Mouse (Mus musculus) limb, embryonic 15.5 days (tissue): ENCODE data around the gene Cend1. TPM values are rescaled to one million over a fixed set of nuclear protein-coding genes. Genes with fewer than 3 reads are reported as not detected.
A peak's percentile ranks its signal among the peaks of the same experiment; 100 is the strongest.
"Not testable (repeated sequence)": the region's sequence is repeated elsewhere in the genome, so short reads cannot be mapped to it uniquely, and the experiment has no call there.

ENCODE experiments used
- ATAC-seq: fragments of 200-750 bp; cut with Nextera tagmentation; 2 replicates; pipeline ENCODE4 v1.8.0; 2017; ENCODE audit warnings: low read depth, moderate TSS enrichment; ENCODE audit not compliant: insufficient number of reproducible peaks, low FRiP score, low TSS enrichment
- H3K27ac ChIP-seq: fragments of 300-500 bp; sonication (generic); 2 replicates; pipeline ENCODE4 v1.5.1; 2015; ENCODE audit warnings: moderate library complexity, mild to moderate bottlenecking, inconsistent platforms
- H3K27me3 ChIP-seq: fragments of 300-500 bp; sonication (generic); 2 replicates; pipeline ENCODE4 v1.6.1; 2015; ENCODE audit warnings: inconsistent platforms
- H3K36me3 ChIP-seq: fragments of 300-500 bp; sonication (generic); 2 replicates; pipeline ENCODE4 v1.6.1; 2015; ENCODE audit warnings: inconsistent platforms
- H3K4me1 ChIP-seq: fragments of 300-500 bp; sonication (generic); 2 replicates; pipeline ENCODE4 v1.6.1; 2015; ENCODE audit warnings: inconsistent platforms
- H3K4me2 ChIP-seq: fragments of 300-500 bp; sonication (generic); 2 replicates; pipeline ENCODE4 v1.6.1; 2015; ENCODE audit warnings: mild to moderate bottlenecking, inconsistent platforms
- H3K4me3 ChIP-seq: fragments of 300-500 bp; sonication (generic); 2 replicates; pipeline ENCODE4 v1.5.1; 2015; ENCODE audit warnings: mild to moderate bottlenecking, inconsistent platforms
- H3K9ac ChIP-seq: fragments of 300-500 bp; sonication (generic); 2 replicates; pipeline ENCODE4 v1.6.1; 2015; ENCODE audit warnings: inconsistent platforms
- H3K9me3 ChIP-seq: fragments of 300-500 bp; sonication (generic); 2 replicates; pipeline ENCODE4 v1.6.1; 2016; ENCODE audit warnings: inconsistent platforms
- WGBS: fragments of 180-500 bp; shearing (Covaris S2); methylation state at CpG from one replicate; pipeline ENCODE4 v1.1.7; 2015; 5-methylcytosine and 5-hydroxymethylcytosine counted together
- polyA plus RNA-seq: library from polyadenylated mRNA; unstranded; fragments of >200 nt; fragmentation: Nextera tagmentation; extraction: Ambion mirVana; gene quantifications from 2 replicates; pipeline ENCODE4 v1.2.1, GENCODE M21; 2015

Gene Cend1
- polyA plus RNA-seq, 1 experiment from 2014 or later: 1.9 TPM

- Histone ChIP-seq H3K9ac (no peak overlapping the region), H3K27me3 (no peaks in the 10 kb centered on the region), H3K4me3 (no peak overlapping the region), H3K36me3 (no peaks in the 10 kb centered on the region), H3K9me3 (no peaks in the 10 kb centered on the region), H3K4me1 (peaks cover 8% of the 10 kb centered on the region), H3K4me2 (no peak overlapping the region), H3K27ac (no peak overlapping the region)
- no peak for ATAC-seq
- 74% methylated on average over 8 of the region's 8 CpGs for WGBS
These were observed 11.3 kb downstream of the Cend1 start for GRCm38 (mm10) chr7:141417731-141418681.

- Histone ChIP-seq H3K4me1 (peaks cover 12% of the 10 kb centered on the region), H3K27me3 (no peaks in the 10 kb centered on the region), H3K36me3 (peaks cover 3% of the 10 kb centered on the region; the same call in 1 of the 2 replicates), H3K4me3 (no peak overlapping the region), H3K9ac (no peak overlapping the region), H3K27ac (no peak overlapping the region), H3K9me3 (no peaks in the 10 kb centered on the region), H3K4me2 (no peak overlapping the region)
- WGBS: 78% methylated on average over 6 of the region's 6 CpGs
- ATAC-seq: no peak
These were observed 13.0 kb downstream of the Cend1 start for GRCm38 (mm10) chr7:141416144-141416841.

DNA sequence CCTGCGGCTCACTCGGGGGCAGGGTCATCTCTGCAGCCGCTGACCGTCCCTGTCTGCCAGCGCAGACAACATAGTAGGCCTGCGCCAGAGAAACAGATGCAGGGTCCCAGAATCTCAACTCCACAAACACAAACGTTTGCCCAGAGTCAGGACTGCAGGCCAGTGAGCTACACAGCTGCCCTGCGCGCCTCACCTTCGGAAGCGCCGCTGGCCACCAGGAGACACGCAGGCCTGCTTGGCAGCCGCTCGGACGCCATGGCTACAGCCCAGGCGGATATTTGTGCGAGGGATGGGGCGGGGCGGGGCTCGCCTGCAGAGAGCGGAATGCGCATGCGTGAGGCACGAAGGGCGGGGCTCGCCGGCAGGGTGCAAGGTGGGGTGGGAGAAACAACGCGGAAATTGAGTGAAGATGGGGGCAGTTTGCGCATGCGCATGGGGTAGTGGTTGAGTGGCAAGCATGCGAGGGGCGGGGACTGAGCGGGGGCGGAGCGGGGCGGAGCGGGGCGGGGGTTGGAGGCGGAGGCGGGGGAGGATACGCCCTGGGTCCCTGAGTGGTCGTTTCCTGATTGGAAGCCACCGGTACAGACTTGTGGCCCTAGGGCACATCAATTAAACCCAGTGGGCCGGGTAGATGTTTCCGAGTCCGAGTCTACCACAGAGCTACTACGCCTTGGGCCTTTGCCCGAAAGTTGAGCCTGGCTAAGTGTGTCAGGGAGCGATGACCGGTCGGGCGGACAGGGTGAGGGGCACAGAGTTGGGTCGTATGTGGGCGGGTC is 15.3 kb downstream of the Cend1 start, which contains the start of gene Gatd1:
Gatd1 (minus strand) TSS at position 328 of the 776 bp plus-strand sequence.
- no peaks in the 10 kb centered on the region for H3K9me3 ChIP-seq
- no peaks in the 10 kb centered on the region for H3K27me3 ChIP-seq
- ATAC-seq: peak; percentile 89
- under 1% methylated on average over 55 of the region's 56 CpGs for WGBS
- peaks cover 25% of the 10 kb centered on the region for H3K36me3 ChIP-seq
- H3K4me2 ChIP-seq: peak within 1 kb of the TSS; percentile 79
- peaks cover 14% of the 10 kb centered on the region for H3K4me1 ChIP-seq
- peak within 1 kb of the TSS; percentile 69 for H3K9ac ChIP-seq
- H3K4me3 ChIP-seq: peak within 1 kb of the TSS; percentile 62
- peak within 1 kb of the TSS; percentile 83 for H3K27ac ChIP-seq

DNA sequence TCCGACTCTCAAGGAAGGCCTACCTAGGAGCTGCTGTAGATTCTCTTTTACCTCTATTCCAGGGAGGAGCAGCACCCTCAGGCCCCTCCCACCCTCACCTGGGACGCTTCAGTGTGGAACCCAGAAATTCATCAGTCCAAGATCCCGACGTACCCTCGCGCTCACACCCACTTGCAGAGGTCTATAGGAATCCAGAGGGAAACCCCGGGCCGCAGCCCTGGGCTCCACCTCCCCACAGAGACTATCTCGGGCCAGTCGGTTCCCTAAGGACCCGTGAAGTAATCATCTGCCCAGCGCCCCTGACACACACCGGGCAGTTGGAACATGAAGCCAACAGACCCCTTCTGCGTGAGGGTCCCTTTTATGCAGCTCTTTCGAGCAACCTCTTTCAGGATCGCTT is 16.0 kb downstream of the Cend1 start:
- Histone ChIP-seq H3K27me3 (no peaks in the 10 kb centered on the region), H3K4me1 (peaks cover 17% of the 10 kb centered on the region), H3K4me3 (peak overlapping the region; percentile 62), H3K9me3 (no peaks in the 10 kb centered on the region), H3K36me3 (peaks cover 32% of the 10 kb centered on the region), H3K4me2 (peak overlapping the region; percentile 79), H3K9ac (peak overlapping the region; percentile 69), H3K27ac (peak overlapping the region; percentile 83)
- 2% methylated on average over 16 of the region's 16 CpGs for WGBS
- ATAC-seq: no peak

GRCm38 (mm10) chr7:141411667-141412066 is 17.6 kb downstream of the Cend1 start:
- 100% methylated on average over 1 of the region's 1 CpGs for WGBS
- no peaks in the 10 kb centered on the region for H3K27me3 ChIP-seq

GRCm38 (mm10) chr7:141410631-141411030 is 18.7 kb downstream of the Cend1 start:
- Histone ChIP-seq H3K9ac (no peak overlapping the region), H3K27ac (no peak overlapping the region), H3K9me3 (no peaks in the 10 kb centered on the region), H3K4me2 (no peak overlapping the region), H3K4me3 (no peak overlapping the region), H3K27me3 (no peaks in the 10 kb centered on the region), H3K36me3 (peaks cover 39% of the 10 kb centered on the region), H3K4me1 (peaks cover 17% of the 10 kb centered on the region)
- ATAC-seq: no peak
- 89% methylated on average over 8 of the region's 8 CpGs for WGBS

More at GRCm38 (mm10) chr7:141411667-141412066, 17.6 kb downstream of the Cend1 start:
- Histone ChIP-seq H3K9ac (no peak overlapping the region), H3K4me3 (no peak overlapping the region), H3K4me2 (no peak overlapping the region), H3K9me3 (no peaks in the 10 kb centered on the region), H3K27ac (no peak overlapping the region), H3K36me3 (peaks cover 39% of the 10 kb centered on the region), H3K4me1 (peaks cover 17% of the 10 kb centered on the region)
- ATAC-seq: no peak

DNA sequence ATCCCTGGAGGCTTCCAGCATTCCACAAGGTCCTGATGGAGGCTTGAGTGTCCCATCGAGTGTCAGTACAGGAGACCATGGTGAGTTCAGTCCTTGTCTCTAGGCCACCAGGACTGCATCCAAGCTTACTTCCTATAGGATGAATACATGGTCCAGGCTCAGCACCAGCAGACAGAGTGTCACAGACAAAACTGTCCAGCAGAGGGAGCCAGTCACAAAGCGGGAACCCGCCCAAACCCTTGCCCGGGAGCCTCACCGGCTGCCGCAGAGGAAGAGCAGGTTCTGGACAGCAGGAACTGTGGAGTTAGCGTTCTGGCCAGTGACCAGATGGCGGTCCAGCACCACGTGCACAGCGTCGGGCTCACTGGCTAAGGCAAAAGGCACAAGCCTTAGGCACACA is 20.5 kb downstream of the Cend1 start:
- no peaks in the 10 kb centered on the region for H3K27me3 ChIP-seq
- no peak overlapping the region for H3K27ac ChIP-seq
- H3K9ac ChIP-seq: 0 out of 2 replicates have a peak overlapping the region, but pooled peaks have one; percentile 10
- no peak overlapping the region for H3K4me2 ChIP-seq
- peaks cover 12% of the 10 kb centered on the region for H3K4me1 ChIP-seq
- no peak for ATAC-seq
- peaks cover 39% of the 10 kb centered on the region for H3K36me3 ChIP-seq
- H3K4me3 ChIP-seq: no peak overlapping the region
- WGBS: 14% methylated on average over 11 of the region's 11 CpGs
- H3K9me3 ChIP-seq: no peaks in the 10 kb centered on the region

GRCm38 (mm10) chr7:141407670-141408069 is 21.6 kb downstream of the Cend1 start:
- WGBS: 95% methylated on average over 7 of the region's 7 CpGs
- H3K9me3 ChIP-seq, H3K27me3 ChIP-seq, H3K4me1 ChIP-seq, H3K27ac ChIP-seq, H3K9ac ChIP-seq, H3K4me3 ChIP-seq, H3K4me2 ChIP-seq, ATAC-seq: not testable (repeated sequence)
- H3K36me3 ChIP-seq: peaks cover 46% of the 10 kb centered on the region

- ATAC-seq: no peak
- no peak overlapping the region for H3K9ac ChIP-seq
- H3K4me3 ChIP-seq: no peak overlapping the region
- no peak overlapping the region for H3K27ac ChIP-seq
- no peaks in the 10 kb centered on the region for H3K27me3 ChIP-seq
- 80% methylated on average over 4 of the region's 4 CpGs for WGBS
- peaks cover 56% of the 10 kb centered on the region for H3K36me3 ChIP-seq
- no peak overlapping the region for H3K4me2 ChIP-seq
- no peaks in the 10 kb centered on the region for H3K9me3 ChIP-seq
- peaks cover 5% of the 10 kb centered on the region; the same call in 1 of the 2 replicates for H3K4me1 ChIP-seq
These were observed 23.8 kb downstream of the Cend1 start for GRCm38 (mm10) chr7:141405466-141405865.

DNA sequence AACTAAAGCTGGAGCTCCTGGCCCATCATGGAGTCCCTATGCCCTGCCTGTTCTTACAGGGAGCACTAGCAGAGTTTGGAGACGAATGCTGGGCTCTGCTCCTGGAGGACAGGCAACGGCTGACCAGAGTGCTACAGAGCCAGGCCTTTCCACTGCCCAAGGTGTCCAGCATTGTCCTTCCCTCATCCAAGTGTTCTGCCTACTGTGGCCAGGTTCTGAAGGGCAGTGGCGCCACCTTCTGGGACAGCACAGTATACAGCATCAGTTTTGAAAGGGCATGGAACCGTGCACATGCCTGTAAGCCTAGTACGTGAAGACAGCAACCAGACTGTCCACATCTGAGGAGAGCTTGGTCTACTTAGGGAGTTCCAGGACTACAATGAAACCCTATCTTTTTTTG is 26.0 kb downstream of the Cend1 start:
- Histone ChIP-seq H3K27me3 (no peaks in the 10 kb centered on the region), H3K36me3 (peaks cover 51% of the 10 kb centered on the region)

DNA sequence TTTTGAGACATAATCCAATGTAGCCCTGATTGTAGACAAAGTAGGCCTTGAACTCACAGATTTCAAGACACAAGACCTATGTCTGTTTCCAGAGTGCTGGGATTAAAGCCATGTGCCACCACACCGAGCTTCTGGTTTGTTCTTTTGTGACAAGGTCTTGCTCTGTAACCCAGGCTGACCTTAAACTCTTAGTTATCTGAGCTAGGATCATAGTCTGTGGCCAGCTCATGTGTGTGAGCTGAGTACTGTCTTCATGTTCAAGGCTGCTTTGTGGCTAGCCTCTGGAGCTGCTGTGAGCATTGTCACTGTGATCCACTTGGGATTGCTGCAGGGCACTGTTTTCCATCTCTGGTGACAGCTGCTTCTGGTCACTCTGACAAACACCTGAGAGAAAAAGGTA is 33.9 kb downstream of the Cend1 start:
- Histone ChIP-seq H3K27me3 (no peaks in the 10 kb centered on the region), H3K4me3 (no peak overlapping the region), H3K4me1 (peaks cover 16% of the 10 kb centered on the region), H3K36me3 (peaks cover 38% of the 10 kb centered on the region), H3K9ac (no peak overlapping the region), H3K4me2 (no peak overlapping the region), H3K27ac (no peak overlapping the region), H3K9me3 (no peaks in the 10 kb centered on the region)
- 85% methylated on average over 1 of the region's 1 CpGs for WGBS
- ATAC-seq: no peak

More for the DNA sequence above, 26.0 kb downstream of the Cend1 start:
- no peaks in the 10 kb centered on the region for H3K9me3 ChIP-seq
- no peak overlapping the region for H3K4me3 ChIP-seq
- no peaks in the 10 kb centered on the region for H3K4me1 ChIP-seq
- 47% methylated on average over 5 of the region's 5 CpGs for WGBS
- H3K27ac ChIP-seq: no peak overlapping the region
- no peak for ATAC-seq
- no peak overlapping the region for H3K4me2 ChIP-seq
- H3K9ac ChIP-seq: no peak overlapping the region
